Mouse (Mus musculus) megakaryocyte, embryonic 14.5 days (primary cell): Measurements from ENCODE around the gene Endod1.

Experiments used
- FLI1 ChIP-seq: IDR thresholded peaks from 2 replicates; pipeline ENCODE4 v1.6.1; 2012; ENCODE audit warnings: low read length, inconsistent platforms, mixed read lengths
- GATA1 ChIP-seq: IDR thresholded peaks from 3 replicates; pipeline ENCODE4 v1.6.1; 2012; ENCODE audit warnings: mixed read lengths, low read length, inconsistent platforms, borderline replicate concordance

DNA sequence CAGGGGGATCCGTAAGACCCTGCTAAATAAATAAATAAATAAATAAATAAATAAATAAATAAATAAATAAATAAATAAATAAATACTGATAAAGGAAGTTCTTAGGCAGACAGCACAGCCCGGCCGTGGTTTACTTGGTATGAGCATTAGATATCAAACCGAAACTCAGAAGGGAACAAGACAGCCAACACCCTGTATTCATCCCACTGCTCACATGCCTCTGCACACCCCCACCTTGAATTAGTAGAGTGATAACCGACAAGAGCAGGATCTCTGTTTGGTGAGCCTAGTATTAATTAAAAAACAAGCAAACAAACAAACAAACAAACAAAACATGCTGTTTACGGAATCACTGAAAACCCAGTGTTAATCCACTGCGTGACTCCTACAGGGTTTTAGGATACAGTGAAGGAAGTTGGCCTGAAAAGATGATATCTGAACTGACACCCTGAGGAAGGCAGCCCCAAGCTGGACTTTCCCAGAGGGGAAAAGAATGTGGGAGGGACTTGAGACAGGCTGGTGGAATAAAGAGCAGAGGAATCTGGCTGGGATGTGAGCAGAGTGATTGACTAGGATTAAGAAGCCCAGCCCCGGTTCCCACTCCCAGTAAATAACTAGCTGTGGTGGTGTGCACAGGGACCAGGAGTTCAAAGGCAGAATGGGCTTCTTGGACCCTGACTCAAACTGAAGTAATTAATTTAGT, at the start of gene Endod1:
- TF ChIP-seq GATA1 (no peak), FLI1 (no peak)
